Mouse (Mus musculus) testis, postnatal 10 days (tissue): ENCODE data around the gene Nckap5l.

ENCODE experiments used
- DNase-seq: peaks from one replicate; pipeline ENCODE4 v3.0.0; 2021; ENCODE audit warnings: low spot score

The Nckap5l gene

GRCm38 (mm10) chr15:99457606-99458401 lies at the start of gene Nckap5l:
Nckap5l (minus strand) TSS chr15:99457748.
- DNase-seq: peak; percentile 97

GRCm38 (mm10) chr15:99505324-99506095 lies 48.0 kb upstream of the Nckap5l start:
- DNase-seq: peak; percentile 74

- DNase-seq: no peak
Observed at GRCm38 (mm10) chr15:99503256-99503655, 45.7 kb upstream of the Nckap5l start.

GRCm38 (mm10) chr15:99502311-99502831 lies 44.8 kb upstream of the Nckap5l start:
- no peak for DNase-seq

- peak; percentile 87 for DNase-seq
Observed at GRCm38 (mm10) chr15:99501292-99502260, 44.0 kb upstream of the Nckap5l start.

GRCm38 (mm10) chr15:99500320-99500719 lies 42.8 kb upstream of the Nckap5l start:
- DNase-seq: no peak

GRCm38 (mm10) chr15:99499726-99500125 lies 42.2 kb upstream of the Nckap5l start:
- no peak for DNase-seq

- no peak for DNase-seq
Observed at GRCm38 (mm10) chr15:99498781-99499180, 41.2 kb upstream of the Nckap5l start.

- no peak for DNase-seq
Observed at GRCm38 (mm10) chr15:99498356-99498755, 40.8 kb upstream of the Nckap5l start.

- peak; percentile 71 for DNase-seq
Observed at GRCm38 (mm10) chr15:99497527-99498242, 40.1 kb upstream of the Nckap5l start.

GRCm38 (mm10) chr15:99497061-99497460 lies 39.5 kb upstream of the Nckap5l start:
- DNase-seq: peak; percentile 67

- DNase-seq: no peak
Observed at GRCm38 (mm10) chr15:99484745-99485144, 27.2 kb upstream of the Nckap5l start.

GRCm38 (mm10) chr15:99475814-99476213 lies 18.3 kb upstream of the Nckap5l start:
- DNase-seq: no peak

- DNase-seq: peak; percentile 93
Observed at GRCm38 (mm10) chr15:99474576-99474926, 17.0 kb upstream of the Nckap5l start, which contains the start of gene Bcdin3d. Bcdin3d (minus strand) TSS chr15:99474730.

GRCm38 (mm10) chr15:99473801-99474575 lies 16.4 kb upstream of the Nckap5l start:
- peak; percentile 74 for DNase-seq

- no peak for DNase-seq
Observed at GRCm38 (mm10) chr15:99472972-99473371, 15.4 kb upstream of the Nckap5l start.

GRCm38 (mm10) chr15:99471677-99472063 lies 14.1 kb upstream of the Nckap5l start:
- DNase-seq: no peak

- peak; percentile 78 for DNase-seq
Observed at GRCm38 (mm10) chr15:99470971-99471676, 13.6 kb upstream of the Nckap5l start.

- no peak for DNase-seq
Observed at GRCm38 (mm10) chr15:99470224-99470761, 12.7 kb upstream of the Nckap5l start.
